Mouse (Mus musculus): Measurements from ENCODE around the gene Serpinc1. TPM values are rescaled to one million over a fixed set of nuclear protein-coding genes. Genes with fewer than 3 reads are reported as not detected.
"Not testable (repeated sequence)": the region's sequence is repeated elsewhere in the genome, so short reads cannot be mapped to it uniquely, and the experiment has no call there.

The Serpinc1 gene
- total RNA-seq (2021) = under 1 TPM; 0.25 to 0.68 TPM
- long read RNA-seq, experiment 1 = 0 reads
- long read RNA-seq, experiment 2, partial matches to known transcripts = 0 of 1 reads
- long read RNA-seq, experiment 2, other reads (novel, unspliced or antisense) = 1 of 1 reads

- intact Hi-C loops (cut with DNase I) = no loop called here
- no peak within 1 kb of the TSS for H3K4me3 ChIP-seq
- DNase-seq (ENCODE audit: extremely low spot score in 1 of 2, low spot score in 2 of 2) = no peak
- H3K27ac ChIP-seq = no peak within 1 kb of the TSS
- TF ChIP-seq CTCF (IDR thresholded peaks at IDR 0.05) = no peak
Observed at GRCm38 (mm10) chr1:160978071-160978735, at the start of gene Serpinc1. Serpinc1 (plus strand) TSS chr1:160978585.

- DNase-seq (ENCODE audit: extremely low spot score in 1 of 2, low spot score in 2 of 2) = no peak
- intact Hi-C loops (cut with DNase I) = no loop called here
- Histone ChIP-seq H3K4me3 (no peak overlapping the region), H3K27ac (no peak overlapping the region)
- no peak for TF ChIP-seq CTCF (IDR thresholded peaks at IDR 0.05)
Observed at GRCm38 (mm10) chr1:160931320-160931719, 47.1 kb upstream of the Serpinc1 start.

DNA sequence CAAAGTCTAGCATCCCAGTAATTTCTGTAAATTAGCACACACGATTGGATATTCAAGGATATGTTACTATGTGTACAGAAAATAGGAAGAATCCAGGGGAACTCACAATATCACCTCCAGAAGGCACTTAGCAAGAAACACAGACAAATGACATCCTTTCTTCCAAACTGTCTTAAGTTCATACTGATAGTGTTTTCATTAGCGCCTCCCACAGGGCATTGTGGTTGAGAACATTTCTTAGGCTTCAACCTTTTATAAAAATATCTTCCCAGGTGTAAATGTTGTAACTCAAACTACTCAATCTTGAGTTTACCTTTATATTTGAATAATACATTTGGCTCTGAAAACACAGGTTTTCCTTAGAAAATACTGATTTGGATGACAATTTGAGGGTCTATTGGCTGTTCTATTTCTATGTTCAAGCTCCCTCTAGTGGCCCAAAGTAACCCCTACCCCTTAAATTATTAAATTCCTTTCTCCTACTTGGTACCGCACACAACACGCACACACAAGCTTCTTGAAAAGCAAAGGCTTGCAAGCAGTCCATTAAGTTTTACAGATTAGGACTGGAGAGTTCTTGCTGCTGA, 44.4 kb upstream of the Serpinc1 start:
- intact Hi-C loops (cut with DNase I) = loop anchor here (1.0 to 2.0 kb wide), 2 partner anchors 141 to 191 kb away; partner anchors contain the start of gene Rabgap1l
- TF ChIP-seq CTCF (IDR thresholded peaks at IDR 0.05) = peak; percentile 70
- Histone ChIP-seq H3K4me3 (no peak overlapping the region), H3K27ac (no peak overlapping the region)
- DNase-seq (ENCODE audit: extremely low spot score in 1 of 2, low spot score in 2 of 2) = no peak

- Histone ChIP-seq H3K27ac (no peak overlapping the region), H3K4me3 (no peak overlapping the region)
- TF ChIP-seq CTCF (IDR thresholded peaks at IDR 0.05) = peak; percentile 41
- intact Hi-C loops (cut with DNase I) = loop anchor here (2.0 kb wide), 1 partner anchor 143 kb away; the partner anchor contains the start of gene Rabgap1l
- no peak for DNase-seq (ENCODE audit: extremely low spot score in 1 of 2, low spot score in 2 of 2)
Observed at GRCm38 (mm10) chr1:160935551-160935950, 42.8 kb upstream of the Serpinc1 start.

DNA sequence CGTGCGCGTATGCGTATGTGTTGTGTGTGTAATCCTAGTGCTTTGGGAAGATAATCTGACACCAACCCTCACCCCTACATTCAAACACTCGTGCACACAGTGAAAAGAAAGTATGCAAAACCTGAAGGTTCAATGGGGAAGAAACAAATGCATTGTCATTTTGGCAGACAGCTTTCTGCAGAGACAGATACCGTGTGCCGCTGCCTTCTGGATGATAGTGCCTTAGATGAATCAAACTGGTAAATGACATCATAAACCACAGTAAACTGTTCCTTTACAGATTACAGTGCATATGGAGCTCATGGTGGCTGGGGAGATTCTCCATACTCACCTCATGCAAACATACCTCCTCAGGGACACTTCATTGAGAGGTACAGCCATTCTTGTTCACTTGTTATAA, 15.2 kb upstream of the Serpinc1 start:
- TF ChIP-seq CTCF (IDR thresholded peaks at IDR 0.05) = no peak
- no peak overlapping the region for H3K4me3 ChIP-seq
- intact Hi-C loops (cut with DNase I) = loop anchor here (2.0 kb wide), 1 partner anchor 14 kb away; no protein-coding TSS in a partner anchor
- no peak for DNase-seq (ENCODE audit: extremely low spot score in 1 of 2, low spot score in 2 of 2)
- H3K27ac ChIP-seq = no peak overlapping the region

DNA sequence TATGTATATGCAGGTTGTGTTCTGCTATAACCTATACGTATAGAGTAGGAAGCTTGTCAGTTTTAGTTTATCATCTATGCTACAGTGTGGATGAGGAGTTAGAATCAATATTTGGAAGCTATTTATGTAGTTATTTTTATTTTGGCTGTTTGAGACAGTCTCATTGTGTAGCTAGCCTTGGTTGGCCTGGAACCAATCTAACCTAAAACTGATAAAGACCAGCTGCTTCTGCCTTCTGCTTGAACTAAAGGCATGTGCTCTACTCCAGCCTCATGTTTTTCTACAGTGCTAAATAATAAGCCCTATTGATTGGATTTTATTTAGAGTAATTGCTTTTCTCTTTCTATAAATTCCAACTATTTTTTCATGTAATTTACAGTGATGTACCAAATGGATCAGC, 11.1 kb upstream of the Serpinc1 start:
- no peak for TF ChIP-seq CTCF (IDR thresholded peaks at IDR 0.05)
- DNase-seq (ENCODE audit: extremely low spot score in 1 of 2, low spot score in 2 of 2) = no peak
- Histone ChIP-seq H3K4me3 (no peak overlapping the region), H3K27ac (no peak overlapping the region)
- intact Hi-C loops (cut with DNase I) = no loop called here

DNA sequence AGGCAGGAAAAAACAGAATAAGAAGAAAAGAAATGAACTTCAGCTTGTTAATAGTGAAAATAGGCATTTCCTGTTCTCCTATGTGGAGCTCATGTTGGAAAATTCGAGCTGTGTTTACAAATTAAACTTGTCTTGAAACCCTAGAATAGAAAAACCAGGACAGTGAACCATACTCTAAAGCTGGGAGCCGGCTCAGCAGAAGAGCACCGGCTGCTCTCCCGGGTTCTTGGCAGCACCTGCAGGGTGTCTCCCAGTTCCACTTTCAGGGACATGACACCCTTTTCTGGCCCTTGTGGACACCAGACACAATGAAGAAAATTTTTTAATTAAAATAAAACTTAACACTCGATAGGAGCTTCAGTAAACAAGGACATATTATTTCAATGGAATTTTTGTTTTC, 9.7 kb upstream of the Serpinc1 start:
- TF ChIP-seq CTCF (IDR thresholded peaks at IDR 0.05) = no peak
- Histone ChIP-seq H3K27ac (no peak overlapping the region; the same call in 1 of the 2 replicates), H3K4me3 (no peak overlapping the region)
- no peak for DNase-seq (ENCODE audit: extremely low spot score in 1 of 2, low spot score in 2 of 2)
- intact Hi-C loops (cut with DNase I) = no loop called here

- intact Hi-C loops (cut with DNase I) = no loop called here
- Histone ChIP-seq H3K4me3 (no peak overlapping the region), H3K27ac (no peak overlapping the region)
- DNase-seq (ENCODE audit: extremely low spot score in 1 of 2, low spot score in 2 of 2) = no peak
- no peak for TF ChIP-seq CTCF (IDR thresholded peaks at IDR 0.05)
Observed at GRCm38 (mm10) chr1:160980021-160980420, 1.6 kb downstream of the Serpinc1 start.

- H3K27ac ChIP-seq = no peak overlapping the region
- no peak overlapping the region for H3K4me3 ChIP-seq
- TF ChIP-seq CTCF (IDR thresholded peaks at IDR 0.05) = no peak
- intact Hi-C loops (cut with DNase I) = no loop called here
- no peak for DNase-seq (ENCODE audit: extremely low spot score in 1 of 2, low spot score in 2 of 2)
Observed at GRCm38 (mm10) chr1:160980537-160981234, 2.3 kb downstream of the Serpinc1 start.

GRCm38 (mm10) chr1:160981337-160981736, 3.0 kb downstream of the Serpinc1 start:
- Histone ChIP-seq H3K27ac (no peak overlapping the region), H3K4me3 (no peak overlapping the region)
- intact Hi-C loops (cut with DNase I) = no loop called here
- no peak for TF ChIP-seq CTCF (IDR thresholded peaks at IDR 0.05)
- no peak for DNase-seq (ENCODE audit: extremely low spot score in 1 of 2, low spot score in 2 of 2)

DNA sequence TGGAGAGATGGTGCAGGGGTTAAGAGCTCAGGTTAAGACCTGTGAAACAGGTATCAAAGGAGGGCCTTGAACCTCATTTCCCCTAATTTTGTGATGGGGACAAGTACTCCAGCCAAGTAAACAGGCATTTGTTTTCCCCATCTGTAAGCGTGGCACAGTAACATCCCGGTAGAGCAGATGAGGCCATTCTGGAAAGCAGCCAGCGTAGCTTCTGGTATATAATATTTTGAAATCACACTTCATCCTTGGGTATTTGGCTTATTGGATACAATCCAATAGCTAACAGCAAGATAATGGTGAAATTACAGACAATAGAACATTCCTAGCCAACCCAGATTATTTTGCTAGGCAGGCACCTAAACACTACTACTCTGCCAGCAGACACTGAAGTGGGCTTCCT, 4.5 kb downstream of the Serpinc1 start:
- TF ChIP-seq CTCF (IDR thresholded peaks at IDR 0.05) = no peak
- no peak for DNase-seq (ENCODE audit: extremely low spot score in 1 of 2, low spot score in 2 of 2)
- intact Hi-C loops (cut with DNase I) = no loop called here
- Histone ChIP-seq H3K4me3 (no peak overlapping the region), H3K27ac (no peak overlapping the region)

DNA sequence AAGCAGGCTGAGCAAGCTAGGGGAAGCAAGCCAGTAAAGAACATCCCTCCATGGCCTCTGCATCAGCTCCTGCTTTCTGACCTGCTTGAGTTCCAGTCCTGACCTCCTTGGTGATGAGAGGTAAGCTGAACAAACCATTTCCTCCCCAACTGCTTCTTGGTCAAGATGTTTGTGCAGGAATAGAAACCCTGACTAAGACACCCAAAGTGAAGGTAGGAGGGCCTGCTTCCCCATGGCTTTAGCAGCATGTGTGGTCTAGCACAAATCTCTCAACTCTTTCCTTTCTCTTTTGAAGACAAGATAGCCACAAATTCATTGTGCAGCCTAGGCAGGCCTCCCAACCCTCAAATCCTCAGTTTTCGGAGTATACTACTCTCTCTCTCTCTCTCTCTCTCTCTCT, 6.3 kb downstream of the Serpinc1 start:
- H3K27ac ChIP-seq; intact Hi-C loops (cut with DNase I); DNase-seq (ENCODE audit: extremely low spot score in 1 of 2, low spot score in 2 of 2): not testable (repeated sequence)

More for the DNA sequence above, 6.3 kb downstream of the Serpinc1 start:
- not testable (repeated sequence) for H3K4me3 ChIP-seq
